Mouse (Mus musculus) kidney, postnatal 10 days (tissue): ENCODE results near the gene Pex14.

Experiments used
- DNase-seq: peaks from one replicate; pipeline ENCODE4 v3.0.0; 2021; ENCODE audit warnings: mixed read lengths

Gene Pex14

GRCm38 (mm10) chr4:148945476-148945881 lies 154.2 kb downstream of the Pex14 start:
- DNase-seq: no peak

DNA sequence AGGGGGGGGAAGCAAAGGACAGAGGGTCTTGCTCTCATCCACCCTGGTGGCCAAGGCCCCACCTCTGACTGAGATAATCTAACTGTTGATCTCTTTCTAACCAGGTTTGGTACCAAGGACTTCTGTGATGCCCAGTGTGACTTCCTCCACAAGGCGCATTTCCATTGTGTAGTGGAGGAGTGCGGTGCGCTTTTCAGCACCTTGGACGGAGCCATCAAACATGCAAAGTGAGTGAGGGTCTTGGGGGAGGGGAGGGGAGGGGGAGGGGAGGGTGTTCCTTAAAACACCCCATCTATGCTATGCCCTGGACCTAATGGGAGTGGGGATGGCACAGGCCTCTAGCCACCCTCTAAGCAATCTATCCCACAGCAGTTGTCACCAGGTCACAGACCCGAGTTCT lies 156.6 kb downstream of the Pex14 start:
- no peak for DNase-seq

DNA sequence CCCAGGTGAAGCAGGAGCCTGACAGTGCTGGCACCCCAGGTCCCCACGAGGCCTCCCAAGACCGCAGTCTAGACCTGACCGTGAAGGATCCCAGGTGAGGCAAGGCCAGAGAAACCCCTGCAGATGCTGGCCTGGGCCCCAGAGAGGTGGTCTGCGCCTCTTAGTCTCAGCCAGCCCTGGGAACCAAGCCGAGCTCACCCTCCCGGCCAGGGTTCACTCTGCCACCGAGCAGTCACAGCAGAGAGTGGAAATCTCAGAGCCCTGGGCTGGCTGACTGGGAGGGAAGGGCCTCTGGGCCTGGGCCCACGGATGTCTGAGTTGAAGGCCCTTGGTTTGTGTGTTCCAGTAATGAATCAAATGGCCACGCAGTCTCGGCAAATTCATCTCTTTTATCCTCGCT lies 158.4 kb downstream of the Pex14 start:
- no peak for DNase-seq

DNA sequence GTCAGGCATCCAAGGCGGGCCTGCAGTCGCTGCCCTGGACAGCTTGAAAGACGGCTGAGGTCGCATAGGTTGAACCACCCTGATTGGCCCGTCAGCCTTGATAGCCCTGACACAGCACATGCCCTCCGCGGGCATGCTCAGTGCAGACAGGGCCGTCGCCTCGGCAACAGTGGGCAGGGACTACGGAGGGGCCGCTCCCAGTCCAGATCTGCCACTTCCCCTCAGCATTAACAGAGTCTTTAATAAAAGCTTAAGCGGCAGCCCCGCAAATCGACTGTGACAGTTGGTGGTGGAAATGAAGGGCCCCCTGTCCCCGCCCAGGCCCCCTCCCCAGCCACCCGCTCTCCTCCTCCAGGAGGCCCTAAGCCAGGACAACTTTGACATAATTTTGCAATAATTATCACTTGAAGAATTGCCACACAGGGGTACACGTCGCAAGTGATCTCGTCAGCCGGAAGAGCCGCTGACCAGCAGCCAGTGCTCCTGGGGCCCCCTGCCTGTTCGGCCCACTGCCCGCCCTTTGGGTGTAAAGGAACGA lies 158.9 kb downstream of the Pex14 start:
- peak; percentile 88 for DNase-seq

DNA sequence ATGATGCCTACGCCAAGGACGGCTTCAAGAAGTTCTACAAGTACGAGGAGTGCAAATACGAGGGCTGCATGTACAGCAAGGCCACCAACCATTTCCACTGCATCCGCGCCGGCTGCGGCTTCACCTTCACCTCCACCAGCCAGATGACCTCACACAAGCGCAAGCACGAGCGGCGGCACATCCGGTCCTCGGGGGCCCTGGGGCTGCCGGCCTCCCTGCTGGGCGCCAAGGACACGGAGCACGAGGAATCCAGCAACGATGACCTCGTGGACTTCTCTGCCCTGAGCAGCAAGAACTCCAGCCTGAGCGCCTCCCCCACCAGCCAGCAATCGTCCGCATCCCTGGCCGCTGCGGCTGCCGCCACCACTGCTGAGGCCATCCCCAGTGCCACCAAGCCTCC lies 161.1 kb downstream of the Pex14 start:
- no peak for DNase-seq

DNA sequence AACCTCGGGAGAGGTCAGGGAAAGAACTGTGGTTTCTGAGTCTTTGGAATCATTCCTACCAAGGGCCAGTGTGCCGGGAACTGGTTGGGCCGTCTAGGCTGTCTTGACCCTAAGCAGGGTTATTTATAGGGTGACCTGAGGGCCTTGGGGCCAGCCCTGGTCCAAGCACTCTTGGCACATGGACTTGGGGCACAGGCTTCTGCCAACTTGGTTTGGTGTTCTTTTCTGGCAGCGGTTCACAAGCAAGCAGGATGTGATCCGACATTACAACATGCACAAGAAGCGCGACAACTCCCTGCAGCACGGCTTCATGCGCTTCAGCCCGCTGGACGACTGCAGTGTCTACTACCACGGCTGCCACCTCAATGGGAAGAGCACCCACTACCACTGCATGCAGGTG lies 162.9 kb downstream of the Pex14 start:
- DNase-seq: no peak

DNA sequence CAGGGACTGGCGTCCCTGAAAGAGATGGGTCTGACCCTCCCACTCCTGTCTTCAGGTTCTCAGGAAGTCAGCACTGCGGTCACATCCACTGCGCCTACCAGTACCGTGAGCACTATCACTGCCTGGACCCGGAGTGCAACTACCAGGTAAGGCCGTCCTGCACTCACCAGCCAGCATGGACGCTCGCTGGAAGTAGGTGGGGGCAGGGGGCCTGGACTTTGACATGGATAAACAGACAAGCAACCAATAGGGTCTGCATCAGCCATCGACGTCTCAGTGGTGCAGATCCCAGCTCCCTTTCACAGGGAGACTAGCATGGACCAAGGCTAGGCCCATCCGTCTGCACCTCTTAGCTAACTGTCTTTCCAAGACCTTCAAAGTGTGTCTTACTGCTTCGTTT lies 163.6 kb downstream of the Pex14 start:
- DNase-seq: no peak

DNA sequence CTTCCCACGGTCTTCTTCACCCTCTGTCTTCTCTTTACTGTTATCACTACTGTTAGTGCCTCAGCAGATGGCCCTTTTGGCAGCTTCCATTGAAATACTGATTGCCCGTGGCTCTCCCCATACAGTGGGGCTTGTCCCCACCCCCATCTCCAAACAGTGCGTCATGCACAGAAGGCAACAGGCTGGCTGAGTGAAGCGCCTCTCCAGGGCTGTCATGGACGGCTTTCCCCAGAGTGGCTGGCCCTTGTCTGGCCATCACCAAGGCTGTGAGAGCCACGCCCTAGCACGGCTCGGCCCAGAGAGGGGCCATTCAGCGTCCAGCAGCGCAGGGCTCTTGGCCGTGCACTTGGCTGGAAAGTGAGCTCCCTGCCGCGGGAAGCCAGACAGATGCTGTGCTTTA lies 164.5 kb downstream of the Pex14 start:
- DNase-seq: peak; percentile 65

GRCm38 (mm10) chr4:148933109-148933508 lies 166.6 kb downstream of the Pex14 start:
- DNase-seq: no peak

DNA sequence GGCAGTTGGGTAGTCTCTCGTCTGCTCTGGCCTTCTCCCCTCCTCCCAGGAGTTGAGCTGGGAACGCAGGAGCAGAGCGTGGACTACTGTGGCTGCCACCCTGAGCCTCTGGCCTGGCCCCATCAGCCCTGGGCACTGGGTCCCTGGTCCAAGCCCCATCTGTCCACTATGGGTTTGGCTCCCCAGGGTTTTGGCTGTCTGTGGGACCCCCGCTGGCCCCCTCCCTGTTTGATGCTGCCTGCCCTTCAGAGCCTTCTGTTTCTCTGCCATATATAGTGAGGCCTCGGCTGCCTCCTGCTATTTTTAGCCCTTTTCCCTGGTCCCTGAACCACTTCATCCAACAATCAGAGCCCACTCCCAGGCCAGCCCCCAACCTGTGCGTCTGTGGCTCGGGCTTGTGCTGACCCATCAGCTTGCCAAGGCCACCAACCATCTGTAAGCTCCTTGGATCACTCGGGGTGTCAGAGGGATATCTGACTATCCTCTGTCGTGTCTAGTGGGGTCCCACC lies 168.9 kb downstream of the Pex14 start:
- DNase-seq: no peak

GRCm38 (mm10) chr4:148928876-148929275 lies 170.8 kb downstream of the Pex14 start:
- DNase-seq: no peak

- DNase-seq: peak; percentile 67
Measured at GRCm38 (mm10) chr4:148928316-148928715, 171.4 kb downstream of the Pex14 start.

DNA sequence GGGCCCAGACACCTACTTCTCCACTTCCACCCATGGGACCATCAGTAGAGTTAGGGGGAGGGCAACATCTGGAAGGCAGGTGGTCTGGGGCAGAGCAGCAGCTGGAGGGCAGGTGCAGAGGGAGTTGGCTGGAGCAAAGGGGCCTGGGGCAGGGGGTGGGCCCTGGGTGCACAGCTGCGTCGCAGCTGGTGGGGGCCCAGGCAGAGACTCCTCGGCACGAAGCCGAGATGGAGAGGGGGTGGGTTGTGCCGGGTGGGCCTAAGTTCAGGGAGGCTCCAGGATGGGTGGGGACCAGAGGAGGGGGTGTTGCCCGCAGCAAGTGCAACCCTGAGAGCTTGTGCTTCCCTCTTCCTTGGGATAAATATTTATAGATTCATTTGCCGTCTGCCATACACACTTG lies 173.2 kb downstream of the Pex14 start:
- no peak for DNase-seq

DNA sequence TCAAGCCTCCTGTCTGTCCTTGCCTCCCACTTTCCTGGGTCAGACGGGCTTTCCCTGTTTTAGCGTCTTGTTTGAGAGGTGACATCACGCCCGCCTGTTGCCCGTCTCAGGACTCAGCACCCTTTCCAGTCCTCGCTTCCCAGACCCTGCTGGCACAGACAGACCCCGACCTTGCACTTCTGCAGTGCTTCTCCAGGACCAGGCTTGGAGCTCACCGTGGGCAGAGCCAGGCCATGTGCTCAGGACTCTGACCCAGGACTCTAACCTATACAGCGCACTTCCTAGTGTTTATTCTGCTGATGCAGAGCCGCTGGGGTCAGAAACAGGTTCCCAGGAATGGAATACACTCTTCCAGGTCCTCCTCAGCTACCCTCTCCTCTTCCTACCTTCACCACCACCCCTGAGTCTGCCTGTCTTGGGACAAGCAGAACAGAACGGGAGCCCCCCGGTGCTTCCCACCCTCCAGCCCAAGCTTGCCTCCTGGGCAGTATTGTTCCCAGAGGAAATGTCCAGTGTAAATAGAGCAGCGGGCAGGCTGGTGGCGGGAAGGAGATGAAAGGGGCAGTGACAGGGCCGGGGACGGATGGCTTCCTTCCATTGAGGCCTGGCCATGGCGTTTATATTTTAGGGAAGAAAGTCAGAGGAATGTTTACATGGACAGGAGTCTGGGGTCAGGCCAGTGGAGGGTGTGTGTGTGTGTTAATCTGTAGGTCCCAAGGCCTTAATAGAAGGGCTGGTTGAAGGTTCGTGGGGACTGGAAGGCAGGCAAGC lies 173.9 kb downstream of the Pex14 start:
- peak; percentile 69 for DNase-seq

DNA sequence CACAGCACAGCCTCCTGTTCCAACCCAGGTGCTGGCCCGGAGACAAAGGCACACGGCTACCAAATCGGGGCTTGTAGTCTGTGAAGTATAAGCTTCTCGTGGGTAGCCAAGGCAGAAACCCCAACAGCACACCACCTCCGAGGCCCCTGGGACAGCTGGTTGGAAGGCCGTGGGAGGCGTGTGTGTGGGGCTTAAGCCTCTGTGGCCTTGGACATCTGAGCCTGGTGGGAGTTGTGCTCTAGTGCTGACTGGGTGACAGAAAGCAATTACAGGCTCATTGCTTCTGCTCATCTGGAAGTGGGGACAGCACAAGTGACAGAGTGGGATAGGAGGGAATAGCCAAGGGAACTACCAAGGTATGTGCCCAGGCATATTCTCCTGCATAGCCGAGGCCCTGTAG lies 175.7 kb downstream of the Pex14 start:
- no peak for DNase-seq

GRCm38 (mm10) chr4:148923414-148923813 lies 176.3 kb downstream of the Pex14 start:
- no peak for DNase-seq

GRCm38 (mm10) chr4:148922221-148922700 lies 177.4 kb downstream of the Pex14 start:
- peak; percentile 72 for DNase-seq

DNA sequence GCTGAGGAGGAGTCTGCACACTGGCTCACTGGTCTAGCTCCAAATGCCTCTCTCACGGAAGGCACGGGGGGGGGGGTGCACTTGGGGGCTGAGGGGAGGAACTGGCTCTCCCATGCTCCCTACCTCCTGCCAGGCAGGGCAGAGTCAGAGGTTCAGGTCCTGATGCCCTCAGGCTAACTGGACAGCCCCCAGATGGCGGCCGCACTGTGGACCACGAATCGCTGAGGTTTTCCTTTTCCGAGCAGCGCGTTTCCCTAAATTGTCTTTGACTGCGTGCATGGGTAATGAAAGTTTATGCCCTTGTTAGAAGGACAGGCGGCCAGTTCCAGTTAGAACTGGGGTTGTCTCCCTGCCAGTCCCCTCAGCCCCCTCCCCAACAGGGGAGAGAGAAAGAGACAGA lies 179.1 kb downstream of the Pex14 start:
- DNase-seq: peak; percentile 61

DNA sequence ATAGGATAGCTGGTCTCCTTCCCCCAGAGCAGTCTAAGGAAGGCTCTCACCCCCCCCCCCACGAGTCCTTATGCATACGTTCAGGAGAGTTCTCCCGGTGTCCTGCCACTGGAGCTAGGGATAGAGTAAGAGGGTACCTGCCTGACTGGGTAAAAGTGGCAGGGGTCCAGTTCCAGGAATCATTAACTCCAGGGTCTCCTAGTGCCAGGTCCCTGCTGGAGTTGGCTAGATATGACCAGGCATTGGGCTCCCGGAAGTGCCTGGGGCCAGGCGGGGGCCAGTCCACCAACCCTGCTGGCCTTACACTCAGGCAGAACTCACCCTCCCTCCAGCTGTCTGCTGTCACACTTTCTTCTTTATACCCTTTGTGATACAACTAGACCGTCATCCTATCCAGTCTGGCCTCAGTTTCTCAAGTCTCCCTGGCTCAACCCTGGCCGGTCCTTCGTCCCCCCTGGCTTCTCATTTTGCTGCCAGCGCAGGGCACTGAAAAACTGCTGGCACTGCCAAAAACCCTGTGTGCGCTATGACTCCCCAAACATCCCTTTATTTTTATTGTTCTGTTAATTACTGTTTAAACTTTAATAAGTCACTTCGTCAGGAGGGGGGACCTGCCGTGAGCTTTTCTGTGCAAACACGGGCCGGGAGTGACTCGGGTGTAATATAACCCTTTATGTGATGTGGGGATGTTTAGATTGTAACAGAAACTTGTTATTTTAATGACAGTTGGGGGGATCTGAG lies 180.8 kb downstream of the Pex14 start:
- peak; percentile 81 for DNase-seq

DNA sequence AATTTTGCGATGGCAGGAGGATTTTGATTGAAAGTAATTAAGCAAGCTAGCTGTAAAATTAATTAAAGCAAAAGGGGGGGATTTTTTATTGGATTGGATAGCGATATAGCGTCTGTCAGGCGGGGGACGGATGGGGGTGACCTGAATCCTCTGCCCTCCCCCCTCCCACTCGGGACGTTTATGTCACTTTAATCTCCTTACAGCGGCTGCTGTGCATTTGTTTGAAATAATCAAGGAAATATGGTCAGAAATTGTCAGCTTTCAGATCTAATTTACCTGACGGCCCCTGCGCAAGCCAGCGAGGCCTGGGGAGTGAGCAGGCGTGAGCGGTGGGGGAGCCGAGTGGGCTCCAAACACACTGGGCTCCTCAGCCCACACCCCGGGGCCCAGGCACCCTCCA lies 183.8 kb downstream of the Pex14 start:
- no peak for DNase-seq

DNA sequence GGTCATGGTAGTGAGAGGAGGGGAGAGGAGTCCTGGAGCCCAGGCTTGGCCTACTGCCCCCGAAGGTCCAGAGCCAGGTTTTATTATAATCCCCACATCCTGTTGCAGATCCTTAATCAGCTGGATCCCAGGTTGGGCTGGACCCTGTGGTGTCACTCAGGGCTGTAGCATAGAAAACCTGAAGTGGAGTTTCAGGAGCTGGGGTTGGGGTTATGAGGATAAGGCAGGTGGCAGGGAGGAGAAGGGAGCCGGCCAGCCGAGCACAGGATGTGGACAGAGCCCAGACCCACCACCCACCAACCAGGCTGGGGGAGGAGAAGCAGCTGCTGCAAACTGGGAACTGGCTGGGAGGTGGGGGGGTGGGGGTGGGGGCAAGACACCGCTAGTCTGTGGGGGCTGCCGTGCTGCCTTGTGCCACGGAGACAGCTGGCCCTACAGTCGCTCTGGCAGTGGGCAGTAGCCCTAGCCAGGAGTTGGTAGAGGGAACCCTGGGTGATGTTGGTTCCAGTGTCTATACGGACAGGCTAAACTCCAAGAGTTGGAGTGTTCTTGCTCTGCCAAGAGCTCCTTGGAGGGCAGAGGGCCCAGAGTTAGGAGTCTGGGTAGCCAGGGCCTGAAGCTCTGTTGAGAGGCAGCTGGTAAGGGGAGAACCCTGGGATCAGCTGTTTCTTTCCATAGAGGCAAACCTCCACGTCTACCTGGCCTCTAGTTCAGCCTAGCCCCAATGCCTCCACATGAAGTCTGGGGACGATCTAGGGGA lies 184.6 kb downstream of the Pex14 start:
- DNase-seq: peak; percentile 88

- DNase-seq: no peak
Measured at GRCm38 (mm10) chr4:148912826-148913590, 186.7 kb downstream of the Pex14 start.
